Mouse (Mus musculus) megakaryocyte, embryonic 14.5 days (primary cell): Measurements from ENCODE around the gene B4galnt3. TPM values are rescaled to one million over a fixed set of nuclear protein-coding genes. Genes with fewer than 3 reads are reported as not detected.

Experiments
- H3K27me3 ChIP-seq: replicated peaks from 2 replicates; pipeline ENCODE3; 2012; ENCODE audit warnings: inconsistent platforms
- H3K36me3 ChIP-seq: replicated peaks from 2 replicates; pipeline ENCODE3; 2012; ENCODE audit warnings: low read length, inconsistent platforms, mixed read lengths
- H3K4me1 ChIP-seq: 2 replicates; pipeline ENCODE4 v1.6.1; 2012; ENCODE audit warnings: inconsistent platforms
- H3K4me3 ChIP-seq: replicated peaks from 2 replicates; pipeline ENCODE3; 2012; ENCODE audit warnings: moderate library complexity, mild to moderate bottlenecking, inconsistent platforms
- H3K9me3 ChIP-seq: 2 replicates; pipeline ENCODE4 v1.6.1; 2012; ENCODE audit warnings: inconsistent platforms
- FLI1 ChIP-seq: IDR thresholded peaks from 2 replicates; pipeline ENCODE4 v1.6.1; 2012; ENCODE audit warnings: low read length, inconsistent platforms, mixed read lengths
- GATA1 ChIP-seq: IDR thresholded peaks from 3 replicates; pipeline ENCODE4 v1.6.1; 2012; ENCODE audit warnings: mixed read lengths, low read length, inconsistent platforms, borderline replicate concordance
- polyA plus RNA-seq: library from polyadenylated mRNA; stranded (reverse); fragments of >175 nt; gene quantifications from 2 replicates; pipeline ENCODE4 v1.2.3, GENCODE M21; 2012; ENCODE audit warnings: low replicate concordance; ENCODE audit not compliant: insufficient read depth

The B4galnt3 gene
- polyA plus RNA-seq, 1 experiment: 0.03 TPM

DNA sequence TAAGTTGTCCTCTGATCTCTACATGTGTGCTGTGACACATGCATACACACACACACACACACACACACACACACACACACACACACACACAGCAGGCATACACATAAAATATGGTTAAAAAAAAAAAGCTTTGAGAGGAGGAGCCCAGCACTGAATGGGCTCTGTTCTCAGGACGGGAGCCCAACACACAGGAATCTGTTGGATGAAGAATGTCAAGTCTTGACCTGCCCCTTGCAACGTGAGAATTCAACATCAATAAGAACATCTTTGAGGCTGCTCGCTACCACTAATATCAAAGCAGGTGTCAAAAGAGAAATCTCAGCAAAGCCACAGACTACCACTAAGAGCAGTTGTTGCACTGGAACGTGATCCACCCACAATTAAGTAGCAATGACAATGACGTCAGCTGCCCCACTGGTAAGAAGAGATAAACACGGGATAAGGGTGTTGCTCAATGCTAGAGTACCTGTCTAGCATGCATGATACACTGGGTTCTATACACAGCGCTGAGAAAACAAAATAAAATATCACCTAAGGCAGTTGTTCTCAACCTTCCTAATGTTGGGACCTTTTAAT, 17.4 kb downstream of the B4galnt3 start:
- no peaks in the 10 kb centered on the region for H3K9me3 ChIP-seq
- peaks cover 4% of the 10 kb centered on the region; the same call in 1 of the 2 replicates for H3K4me1 ChIP-seq
- H3K4me3 ChIP-seq: no peak overlapping the region
- TF ChIP-seq FLI1 (no peak), GATA1 (no peak)
- peaks cover 49% of the 10 kb centered on the region for H3K27me3 ChIP-seq
- no peaks in the 10 kb centered on the region for H3K36me3 ChIP-seq

DNA sequence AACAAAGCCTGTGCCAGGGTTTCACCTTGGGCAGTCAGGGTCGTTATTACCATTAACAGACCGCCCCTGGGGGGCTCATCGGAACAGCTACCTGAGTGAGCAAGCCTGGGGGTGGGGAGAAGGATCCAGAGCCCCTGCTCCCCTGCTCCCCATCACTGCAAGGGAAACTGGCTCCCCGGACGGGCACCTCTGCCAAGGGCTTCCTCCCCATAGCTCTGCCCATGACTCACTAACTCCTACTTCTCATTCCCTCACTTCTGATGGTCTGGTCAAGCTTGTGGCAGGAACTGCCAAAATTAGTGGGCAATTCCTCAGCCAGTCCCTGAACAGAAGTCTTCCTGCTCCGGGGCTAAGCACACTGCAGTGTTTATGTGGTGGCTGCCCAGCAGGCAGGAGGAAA, 19.1 kb downstream of the B4galnt3 start:
- no peak overlapping the region for H3K4me3 ChIP-seq
- peaks cover 47% of the 10 kb centered on the region for H3K27me3 ChIP-seq
- no peaks in the 10 kb centered on the region for H3K36me3 ChIP-seq
- H3K4me1 ChIP-seq: peaks cover 2% of the 10 kb centered on the region; the same call in 1 of the 2 replicates
- H3K9me3 ChIP-seq: no peaks in the 10 kb centered on the region
- TF ChIP-seq GATA1 (no peak), FLI1 (no peak)

DNA sequence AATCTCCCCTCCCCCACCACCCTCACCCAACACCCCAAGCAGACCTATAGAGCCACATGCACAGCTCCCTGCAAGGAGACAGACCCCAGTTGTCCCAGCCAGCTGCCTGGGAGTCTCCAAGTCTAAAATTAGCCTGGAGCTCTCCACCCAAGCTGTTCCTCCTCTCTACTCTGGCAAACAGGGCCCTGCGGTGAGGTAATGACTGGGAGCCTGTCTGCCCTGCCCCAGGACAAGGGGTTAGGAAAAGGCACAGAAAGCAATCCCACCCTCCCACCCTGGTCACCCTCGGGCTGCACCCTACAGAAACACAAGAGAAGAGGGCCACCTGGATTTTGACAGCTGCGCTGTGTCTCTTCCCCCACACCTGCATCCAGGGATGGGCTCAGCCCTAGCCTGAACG, 19.5 kb downstream of the B4galnt3 start:
- TF ChIP-seq FLI1 (no peak), GATA1 (no peak)
- H3K9me3 ChIP-seq: no peaks in the 10 kb centered on the region
- no peak overlapping the region for H3K4me3 ChIP-seq
- H3K36me3 ChIP-seq: no peaks in the 10 kb centered on the region
- H3K27me3 ChIP-seq: peaks cover 45% of the 10 kb centered on the region
- no peaks in the 10 kb centered on the region for H3K4me1 ChIP-seq

DNA sequence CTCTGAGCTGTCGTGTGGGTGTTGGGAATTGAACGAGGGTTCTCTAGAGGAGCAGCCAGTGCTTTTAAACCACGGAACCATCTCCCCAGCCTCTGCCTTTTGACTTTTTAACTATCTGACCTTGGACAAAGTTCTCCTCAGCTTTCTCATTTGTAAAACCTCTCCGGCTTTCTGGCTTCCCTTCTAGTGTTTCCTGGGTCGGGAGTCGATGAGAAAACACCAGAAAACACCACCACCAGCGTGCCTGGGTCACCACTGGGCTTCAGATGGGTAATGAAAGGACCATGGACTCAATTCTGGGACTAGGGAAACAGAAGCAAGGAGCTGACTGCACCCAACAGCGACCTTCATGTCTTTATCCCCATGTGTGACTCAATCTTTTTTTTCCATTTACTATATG, 20.2 kb downstream of the B4galnt3 start:
- Histone ChIP-seq H3K4me3 (no peak overlapping the region), H3K9me3 (no peaks in the 10 kb centered on the region), H3K36me3 (no peaks in the 10 kb centered on the region), H3K4me1 (no peaks in the 10 kb centered on the region), H3K27me3 (peaks cover 41% of the 10 kb centered on the region)
- TF ChIP-seq FLI1 (no peak), GATA1 (no peak)

DNA sequence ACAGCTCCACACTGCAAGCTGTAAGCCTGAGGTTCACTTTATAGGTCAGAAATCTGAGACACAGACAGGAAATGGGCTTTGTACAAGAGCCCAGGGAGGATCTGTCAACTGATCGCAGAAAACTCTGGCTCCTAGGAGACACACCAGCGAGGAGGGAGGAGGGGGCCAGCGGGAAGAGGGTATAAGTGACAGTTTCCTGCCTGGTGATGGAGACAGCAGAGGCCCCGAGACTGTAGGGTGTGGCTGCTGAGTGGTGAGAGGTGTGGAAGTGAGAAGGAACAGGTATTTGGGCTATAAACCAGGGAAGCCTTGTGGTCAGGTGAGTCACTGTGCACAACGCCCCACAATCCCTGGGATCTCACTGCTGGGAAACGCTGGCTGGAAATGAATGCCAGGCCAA, 30.2 kb downstream of the B4galnt3 start:
- Histone ChIP-seq H3K9me3 (peaks cover 8% of the 10 kb centered on the region), H3K36me3 (no peaks in the 10 kb centered on the region)
- no peak for TF ChIP-seq FLI1

DNA sequence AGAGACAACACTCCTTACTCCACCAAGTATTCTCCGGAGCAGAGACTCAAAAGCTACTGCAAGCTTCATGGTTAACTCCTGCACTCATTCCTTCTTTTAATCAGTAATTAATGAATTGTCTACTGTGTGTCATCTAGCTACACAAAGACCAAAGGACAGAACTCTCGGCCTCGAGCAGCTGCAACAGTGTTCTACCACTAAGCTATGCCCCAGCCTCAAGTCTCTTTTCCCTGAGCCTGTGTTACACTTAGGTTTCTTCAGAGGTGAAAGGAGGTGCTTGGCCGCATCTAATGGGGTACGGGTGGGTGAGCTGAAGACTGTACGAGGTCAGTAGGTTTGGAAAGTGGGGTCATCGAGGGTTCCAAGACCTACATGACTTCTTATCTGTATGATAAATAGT, 30.8 kb downstream of the B4galnt3 start:
- Histone ChIP-seq H3K4me1 (peaks cover 6% of the 10 kb centered on the region), H3K9me3 (peaks cover 8% of the 10 kb centered on the region), H3K27me3 (peaks cover 60% of the 10 kb centered on the region), H3K4me3 (no peak overlapping the region), H3K36me3 (no peaks in the 10 kb centered on the region)
- no peak for TF ChIP-seq GATA1
- no peak for TF ChIP-seq FLI1

More for the DNA sequence above, 30.2 kb downstream of the B4galnt3 start:
- peaks cover 60% of the 10 kb centered on the region for H3K27me3 ChIP-seq
- peaks cover 6% of the 10 kb centered on the region for H3K4me1 ChIP-seq
- H3K4me3 ChIP-seq: no peak overlapping the region

DNA sequence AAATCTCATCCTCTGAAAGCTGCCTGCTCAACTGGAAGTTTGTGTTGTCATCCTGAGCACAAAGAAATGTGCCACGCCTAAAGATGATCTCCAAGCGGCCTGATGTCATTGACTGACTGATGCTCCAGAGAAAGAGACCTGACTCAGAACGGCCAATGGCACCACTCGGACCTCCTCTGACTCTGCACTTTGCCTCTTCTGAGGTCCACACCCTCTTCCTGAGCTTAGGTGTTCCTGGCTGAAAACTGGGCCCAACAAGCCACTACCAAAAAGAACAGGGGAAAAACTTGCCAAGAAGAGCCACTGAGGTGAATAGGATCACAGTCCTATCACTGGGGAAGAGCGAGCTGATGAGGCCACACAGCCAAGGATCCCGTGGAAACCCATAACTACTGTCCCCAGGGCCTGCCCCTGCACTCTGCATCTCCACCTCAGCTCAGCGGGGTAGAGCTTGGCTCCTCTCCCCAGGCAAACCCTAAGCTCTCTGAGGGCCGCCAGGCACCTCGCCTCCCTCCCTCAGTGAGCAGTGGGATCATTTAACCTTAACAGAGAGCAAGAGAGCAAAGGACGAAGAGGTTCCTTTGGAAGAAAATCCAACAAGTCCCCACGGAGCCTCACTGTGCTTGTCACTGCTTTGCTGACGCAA, 31.4 kb downstream of the B4galnt3 start:
- Histone ChIP-seq H3K4me1 (peaks cover 6% of the 10 kb centered on the region), H3K27me3 (peaks cover 61% of the 10 kb centered on the region), H3K4me3 (no peak overlapping the region), H3K9me3 (peaks cover 8% of the 10 kb centered on the region), H3K36me3 (no peaks in the 10 kb centered on the region)
- no peak for TF ChIP-seq GATA1

DNA sequence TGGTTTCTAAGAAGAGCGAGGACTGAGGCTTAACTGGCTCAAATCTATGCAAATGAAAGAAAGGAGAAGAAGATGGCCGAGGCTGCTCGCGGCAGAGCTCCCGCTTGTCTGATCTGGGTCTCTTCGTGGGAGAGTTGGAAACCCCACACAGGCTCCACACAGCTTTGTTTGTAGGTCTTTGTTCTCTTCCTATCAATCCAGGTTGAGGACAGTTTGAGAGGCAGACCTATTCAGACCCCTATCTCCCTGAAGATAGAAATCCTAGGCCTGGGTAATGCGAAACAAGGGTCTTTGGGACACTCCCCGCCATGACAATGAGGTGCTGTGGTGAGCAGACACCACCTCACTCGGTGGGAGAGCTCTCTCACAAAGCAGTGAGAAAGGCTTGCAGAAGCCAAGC, 34.9 kb downstream of the B4galnt3 start:
- Histone ChIP-seq H3K36me3 (no peaks in the 10 kb centered on the region), H3K4me1 (peaks cover 5% of the 10 kb centered on the region), H3K27me3 (peaks cover 62% of the 10 kb centered on the region), H3K9me3 (no peaks in the 10 kb centered on the region), H3K4me3 (no peak overlapping the region)
- TF ChIP-seq FLI1 (no peak), GATA1 (no peak)

DNA sequence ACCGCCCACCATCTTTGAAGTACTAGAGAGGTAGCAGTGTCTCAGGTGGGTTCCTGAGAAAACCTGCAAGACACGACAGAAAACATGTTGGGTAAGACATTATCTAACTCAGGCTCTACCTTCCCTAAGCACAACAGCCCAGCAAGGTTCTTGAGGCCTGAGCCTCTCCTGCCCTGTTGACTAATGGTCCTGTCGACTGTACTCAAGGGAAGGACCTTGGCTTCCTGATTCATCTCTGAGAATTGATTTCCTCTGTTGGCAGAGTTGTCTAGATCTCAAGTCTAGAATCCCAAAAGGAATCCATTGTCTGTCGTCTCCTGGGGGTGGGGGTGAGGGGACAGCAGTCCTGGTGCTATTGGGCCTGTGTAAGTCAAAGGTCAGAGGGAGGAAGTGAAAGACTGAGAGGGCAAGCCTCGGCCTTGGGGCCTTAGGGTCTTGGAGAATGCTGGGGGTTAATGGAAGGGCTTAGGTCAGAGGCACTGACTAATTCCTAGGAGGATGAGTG, 37.9 kb downstream of the B4galnt3 start:
- TF ChIP-seq GATA1 (no peak), FLI1 (no peak)
- no peaks in the 10 kb centered on the region for H3K9me3 ChIP-seq
- no peaks in the 10 kb centered on the region for H3K4me1 ChIP-seq
- H3K4me3 ChIP-seq: no peak overlapping the region
- H3K27me3 ChIP-seq: peaks cover 48% of the 10 kb centered on the region
- no peaks in the 10 kb centered on the region for H3K36me3 ChIP-seq

DNA sequence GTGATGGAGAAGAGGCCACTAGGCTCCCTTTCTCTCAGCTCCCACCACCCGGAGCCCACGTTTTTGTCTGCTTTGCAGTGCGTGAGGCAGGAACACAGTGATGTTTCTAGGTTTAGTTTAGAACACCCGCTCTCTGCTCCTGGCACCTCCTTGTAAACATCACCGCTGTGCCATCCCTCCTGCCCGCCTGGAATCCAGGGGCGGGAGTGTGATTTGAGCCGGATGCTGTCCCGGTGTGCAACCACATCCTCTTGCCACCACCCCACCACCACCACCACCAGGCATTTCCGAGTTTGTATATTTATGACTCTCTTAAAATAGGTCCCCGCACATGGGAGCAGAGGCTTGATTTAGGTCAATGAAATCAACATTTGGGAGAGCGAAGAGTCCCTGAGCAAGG, 38.7 kb downstream of the B4galnt3 start:
- TF ChIP-seq FLI1: no peak
- no peak for TF ChIP-seq GATA1
- Histone ChIP-seq H3K4me1 (no peaks in the 10 kb centered on the region), H3K9me3 (no peaks in the 10 kb centered on the region), H3K4me3 (no peak overlapping the region), H3K27me3 (peaks cover 48% of the 10 kb centered on the region), H3K36me3 (no peaks in the 10 kb centered on the region)
